Mouse (Mus musculus) heart, embryonic 12.5 days (tissue): ENCODE measurements around the gene Sycp1. TPM values are rescaled to one million over a fixed set of nuclear protein-coding genes. Genes with fewer than 3 reads are reported as not detected.

Experiments
- ATAC-seq: fragments of 200-750 bp; cut with Nextera tagmentation; 2 replicates; pipeline ENCODE4 v1.8.0; 2017; ENCODE audit warnings: moderate TSS enrichment, moderate library complexity; ENCODE audit not compliant: insufficient number of reproducible peaks, low FRiP score
- H3K27ac ChIP-seq: fragments of 300-500 bp; sonication (generic); 2 replicates; pipeline ENCODE4 v1.5.1; 2016; ENCODE audit warnings: mild to moderate bottlenecking, moderate library complexity; ENCODE audit not compliant: poor library complexity, severe bottlenecking
- H3K27me3 ChIP-seq: fragments of 300-500 bp; sonication (generic); replicated peaks from 2 replicates; pipeline ENCODE4 v1.6.1; 2016; ENCODE audit warnings: mild to moderate bottlenecking, moderate library complexity
- H3K36me3 ChIP-seq: fragments of 300-500 bp; sonication (generic); 2 replicates; pipeline ENCODE4 v1.6.1; 2016; ENCODE audit warnings: mild to moderate bottlenecking, moderate library complexity
- H3K4me1 ChIP-seq: fragments of 300-500 bp; sonication (generic); replicated peaks from 2 replicates; pipeline ENCODE4 v1.6.1; 2016; ENCODE audit warnings: mild to moderate bottlenecking
- H3K4me2 ChIP-seq: fragments of 300-500 bp; sonication (generic); 2 replicates; pipeline ENCODE4 v1.6.1; 2016; ENCODE audit warnings: mild to moderate bottlenecking, moderate library complexity
- H3K4me3 ChIP-seq: fragments of 300-500 bp; sonication (generic); 2 replicates; pipeline ENCODE4 v1.5.1; 2016; ENCODE audit warnings: mild to moderate bottlenecking
- H3K9ac ChIP-seq: fragments of 300-500 bp; sonication (generic); 2 replicates; pipeline ENCODE4 v1.6.1; 2016; ENCODE audit warnings: mild to moderate bottlenecking, moderate library complexity
- H3K9me3 ChIP-seq: fragments of 300-500 bp; sonication (generic); replicated peaks from 2 replicates; pipeline ENCODE4 v1.6.1; 2016; ENCODE audit warnings: mild to moderate bottlenecking, moderate library complexity
- WGBS: fragments of 180-500 bp; shearing (Covaris S2); methylation state at CpG from one replicate; pipeline ENCODE4 v1.1.7; 2016; 5-methylcytosine and 5-hydroxymethylcytosine counted together
- polyA plus RNA-seq: library from polyadenylated mRNA; unstranded; fragments of >200 nt; fragmentation: Nextera tagmentation; extraction: Ambion mirVana; gene quantifications from 2 replicates; pipeline ENCODE4 v1.2.1, GENCODE M21; 2016

The Sycp1 gene
- polyA plus RNA-seq, 1 experiment from 2014 or later = not detected

GRCm38 (mm10) chr3:102946312-102946711 lies 10.4 kb upstream of the Sycp1 start:
- WGBS = 80% methylated on average over 3 of the region's 3 CpGs
- H3K4me2 ChIP-seq = no peak overlapping the region
- ATAC-seq = no peak

GRCm38 (mm10) chr3:102938100-102938499 lies 2.2 kb upstream of the Sycp1 start:
- no peak overlapping the region for H3K4me2 ChIP-seq
- 88% methylated on average over 1 of the region's 1 CpGs for WGBS
- no peak overlapping the region for H3K27ac ChIP-seq
- no peaks in the 10 kb centered on the region for H3K4me1 ChIP-seq
- H3K9ac ChIP-seq = no peak overlapping the region
- H3K27me3 ChIP-seq = no peaks in the 10 kb centered on the region
- no peak overlapping the region for H3K4me3 ChIP-seq
- H3K36me3 ChIP-seq = no peaks in the 10 kb centered on the region
- no peak for ATAC-seq
- peaks cover 11% of the 10 kb centered on the region for H3K9me3 ChIP-seq

More at GRCm38 (mm10) chr3:102946312-102946711, 10.4 kb upstream of the Sycp1 start:
- no peaks in the 10 kb centered on the region for H3K9me3 ChIP-seq
- no peaks in the 10 kb centered on the region for H3K27me3 ChIP-seq
- no peak overlapping the region for H3K9ac ChIP-seq
- H3K36me3 ChIP-seq = no peaks in the 10 kb centered on the region
- H3K4me1 ChIP-seq = no peaks in the 10 kb centered on the region
- no peak overlapping the region for H3K27ac ChIP-seq
- H3K4me3 ChIP-seq = no peak overlapping the region

GRCm38 (mm10) chr3:102899136-102899535 lies 36.8 kb downstream of the Sycp1 start:
- Histone ChIP-seq H3K9me3 (no peaks in the 10 kb centered on the region), H3K4me2 (no peak overlapping the region), H3K4me1 (no peaks in the 10 kb centered on the region), H3K36me3 (no peaks in the 10 kb centered on the region), H3K4me3 (no peak overlapping the region), H3K9ac (no peak overlapping the region), H3K27me3 (no peaks in the 10 kb centered on the region), H3K27ac (no peak overlapping the region)
- 88% methylated on average over 1 of the region's 1 CpGs for WGBS
- ATAC-seq = no peak

GRCm38 (mm10) chr3:102880529-102880928 lies 55.4 kb downstream of the Sycp1 start:
- Histone ChIP-seq H3K9me3 (no peaks in the 10 kb centered on the region), H3K36me3 (no peaks in the 10 kb centered on the region), H3K9ac (no peak overlapping the region), H3K4me2 (no peak overlapping the region), H3K27ac (no peak overlapping the region), H3K4me3 (no peak overlapping the region), H3K27me3 (no peaks in the 10 kb centered on the region), H3K4me1 (no peaks in the 10 kb centered on the region)
- ATAC-seq = no peak
- WGBS = 65% methylated on average over 4 of the region's 4 CpGs

GRCm38 (mm10) chr3:102848661-102849060 lies 87.2 kb downstream of the Sycp1 start:
- H3K36me3 ChIP-seq = no peaks in the 10 kb centered on the region
- H3K9ac ChIP-seq = no peak overlapping the region
- no peak overlapping the region for H3K4me3 ChIP-seq
- no peak overlapping the region for H3K27ac ChIP-seq
- ATAC-seq = no peak
- H3K4me1 ChIP-seq = no peaks in the 10 kb centered on the region
- no peaks in the 10 kb centered on the region for H3K27me3 ChIP-seq
- no peaks in the 10 kb centered on the region for H3K9me3 ChIP-seq
- H3K4me2 ChIP-seq = no peak overlapping the region

- Histone ChIP-seq H3K27me3 (no peaks in the 10 kb centered on the region), H3K9ac (no peak overlapping the region), H3K36me3 (no peaks in the 10 kb centered on the region), H3K27ac (no peak overlapping the region), H3K4me1 (no peaks in the 10 kb centered on the region), H3K9me3 (no peaks in the 10 kb centered on the region), H3K4me2 (no peak overlapping the region), H3K4me3 (no peak overlapping the region)
- 39% methylated on average over 1 of the region's 1 CpGs for WGBS
- ATAC-seq = no peak
These were observed 93.5 kb downstream of the Sycp1 start for GRCm38 (mm10) chr3:102842386-102842785.

GRCm38 (mm10) chr3:102803937-102804336 lies 132.0 kb downstream of the Sycp1 start:
- Histone ChIP-seq H3K9ac (no peak overlapping the region), H3K4me3 (no peak overlapping the region), H3K9me3 (peaks cover 3% of the 10 kb centered on the region), H3K36me3 (no peaks in the 10 kb centered on the region), H3K4me1 (no peaks in the 10 kb centered on the region), H3K27me3 (no peaks in the 10 kb centered on the region), H3K27ac (no peak overlapping the region), H3K4me2 (no peak overlapping the region)
- WGBS = 4% methylated on average over 3 of the region's 3 CpGs
- no peak for ATAC-seq

- Histone ChIP-seq H3K4me3 (no peak overlapping the region), H3K9ac (no peak overlapping the region)
These were observed 148.5 kb downstream of the Sycp1 start for GRCm38 (mm10) chr3:102787369-102787768.

GRCm38 (mm10) chr3:102782618-102783017 lies 153.3 kb downstream of the Sycp1 start, which contains the start of gene Tshb:
Gene Tshb, minus strand, starts transcription at chr3:102782718.
- no peaks in the 10 kb centered on the region for H3K9me3 ChIP-seq
- 59% methylated on average over 2 of the region's 2 CpGs for WGBS
- H3K9ac ChIP-seq = no peak within 1 kb of the TSS
- H3K27ac ChIP-seq = no peak within 1 kb of the TSS
- no peak for ATAC-seq
- no peak within 1 kb of the TSS for H3K4me3 ChIP-seq
- H3K36me3 ChIP-seq = no peaks in the 10 kb centered on the region
- H3K27me3 ChIP-seq = no peaks in the 10 kb centered on the region
- no peak within 1 kb of the TSS for H3K4me2 ChIP-seq
- no peaks in the 10 kb centered on the region for H3K4me1 ChIP-seq

More at GRCm38 (mm10) chr3:102787369-102787768, 148.5 kb downstream of the Sycp1 start:
- H3K4me1 ChIP-seq = no peaks in the 10 kb centered on the region
- H3K36me3 ChIP-seq = no peaks in the 10 kb centered on the region
- ATAC-seq = no peak
- H3K4me2 ChIP-seq = no peak overlapping the region
- no peak overlapping the region for H3K27ac ChIP-seq
- H3K9me3 ChIP-seq = no peaks in the 10 kb centered on the region
- no peaks in the 10 kb centered on the region for H3K27me3 ChIP-seq
- WGBS = 30% methylated on average over 4 of the region's 4 CpGs

- ATAC-seq = no peak
- Histone ChIP-seq H3K9me3 (no peaks in the 10 kb centered on the region), H3K9ac (no peak overlapping the region), H3K36me3 (peaks cover 3% of the 10 kb centered on the region), H3K4me2 (no peak overlapping the region), H3K4me3 (no peak overlapping the region), H3K4me1 (no peaks in the 10 kb centered on the region), H3K27me3 (no peaks in the 10 kb centered on the region), H3K27ac (no peak overlapping the region)
- WGBS = 74% methylated on average over 4 of the region's 4 CpGs
These were observed 162.9 kb downstream of the Sycp1 start for GRCm38 (mm10) chr3:102773018-102773417.
